22 mouse cellular contexts compared by ENCODE assay signal in the genomic region with DNA sequence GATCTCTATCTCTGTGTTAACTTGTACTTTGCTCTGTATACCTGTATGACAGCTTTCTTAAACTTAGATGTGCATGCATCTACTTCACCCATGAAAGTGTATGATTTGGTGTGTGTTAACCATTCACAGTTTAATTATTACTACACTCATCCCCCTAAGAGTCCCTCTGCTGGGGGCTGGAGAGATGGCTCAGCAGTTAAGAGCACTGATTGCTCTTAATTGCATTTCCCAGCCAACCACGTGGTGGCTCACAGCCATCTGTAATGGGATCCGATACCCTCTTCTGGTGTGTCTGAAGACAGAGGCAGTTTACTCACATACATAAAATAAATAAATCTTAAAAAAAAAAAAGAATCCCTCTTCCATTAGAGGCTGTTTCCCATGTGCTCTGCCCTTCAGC.
DNase-seq lines count a peak whose midpoint lies in the region; ATAC-seq and TF ChIP-seq lines count a peak whose summit lies in the region.
"Had no signal": no experiment of that assay in that cellular context is flagged by ENCODE, and none has a peak within 500 bp of the region (broad histone marks: within the 10 kb centered on the region; RNA-seq: fewer than 3 reads in every experiment).

No protein-coding gene starts in this region.

- WGBS in forebrain, embryonic 15.5 days, result 17% methylated on average over 2 of the region's 2 CpGs
- 77% methylated on average over 2 of the region's 2 CpGs for WGBS in forebrain, embryonic 10.5 days
- 26% methylated on average over 2 of the region's 2 CpGs for WGBS in kidney, postnatal 0 days
- 19% methylated on average over 2 of the region's 2 CpGs for WGBS in neural tube, embryonic 13.5 days

- no peaks in the 10 kb centered on the region for H3K27me3 ChIP-seq in forebrain, embryonic 15.5 days
- H3K27me3 ChIP-seq in forebrain, embryonic 10.5 days (ENCODE audit: poor library complexity, severe bottlenecking), result no peaks in the 10 kb centered on the region
- H3K27me3 ChIP-seq in kidney, postnatal 0 days (ENCODE audit: insufficient read depth, low read length), result no peaks in the 10 kb centered on the region
- H3K27me3 ChIP-seq in neural tube, embryonic 13.5 days, result no peaks in the 10 kb centered on the region
- H3K27me3 ChIP-seq: CH12.LX; hindbrain, embryonic 15.5 days; midbrain, embryonic 15.5 days had no signal

- H3K9me3 ChIP-seq in forebrain, embryonic 15.5 days, result no peaks in the 10 kb centered on the region
- H3K9me3 ChIP-seq in forebrain, embryonic 10.5 days, result no peaks in the 10 kb centered on the region
- no peaks in the 10 kb centered on the region for H3K9me3 ChIP-seq in kidney, postnatal 0 days (replicated peaks; ENCODE audit: low read length)
- H3K9me3 ChIP-seq in neural tube, embryonic 13.5 days, result no peaks in the 10 kb centered on the region
- H3K9me3 ChIP-seq: hindbrain, embryonic 15.5 days; midbrain, embryonic 15.5 days had no signal

- no peak for DNase-seq in forebrain, embryonic 10.5 days (ENCODE audit: extremely low spot score, low spot score)
- peak; percentile 12 for DNase-seq in kidney, postnatal 0 days (ENCODE audit: low spot score)
- no peak for DNase-seq in kidney, adult 9 months
- DNase-seq in neural tube, embryonic 10.5 days (ENCODE audit: extremely low spot score, low spot score), result no peak
- no peak for DNase-seq in left cerebral cortex, adult 11 months (ENCODE audit: low spot score)
- DNase-seq: adrenal gland, postnatal 36 days; cerebellum, adult 18-20 months; cerebellum, postnatal 25 days; embryo, embryonic 11 days; left cerebral cortex, postnatal 4 days; liver; lung, postnatal 10 days; right cerebral cortex, adult 18-20 months; thymus, adult 18-20 months; thymus, postnatal 4 days had no signal

- H3K4me1 ChIP-seq in forebrain, embryonic 15.5 days, result no peaks in the 10 kb centered on the region
- no peaks in the 10 kb centered on the region for H3K4me1 ChIP-seq in forebrain, embryonic 10.5 days
- no peaks in the 10 kb centered on the region for H3K4me1 ChIP-seq in kidney, postnatal 0 days (replicated peaks; ENCODE audit: insufficient read depth, low read length)
- H3K4me1 ChIP-seq in neural tube, embryonic 13.5 days (replicated peaks), result 0 out of 2 replicates have a peak, but pooled peaks cover 2% of the 10 kb centered on the region
- H3K4me1 ChIP-seq: midbrain, embryonic 15.5 days had no signal

- TF ChIP-seq CTCF in kidney, postnatal 0 days (IDR thresholded peaks at IDR 0.05; ENCODE audit: low read depth), result peak; percentile 46; the same call in 1 of the 2 replicates

- H3K9ac ChIP-seq in forebrain, embryonic 15.5 days (replicated peaks), result no peak overlapping the region
- no peak overlapping the region for H3K9ac ChIP-seq in kidney, postnatal 0 days (ENCODE audit: low read depth, low read length)
- no peak overlapping the region for H3K9ac ChIP-seq in neural tube, embryonic 13.5 days
- H3K9ac ChIP-seq: hindbrain, embryonic 15.5 days; midbrain, embryonic 15.5 days had no signal

- H3K27ac ChIP-seq in forebrain, embryonic 15.5 days (replicated peaks), result no peak overlapping the region
- H3K27ac ChIP-seq in forebrain, embryonic 10.5 days, result no peak overlapping the region
- H3K27ac ChIP-seq in kidney, postnatal 0 days, result no peak overlapping the region
- no peak overlapping the region for H3K27ac ChIP-seq in neural tube, embryonic 13.5 days (replicated peaks)
- H3K27ac ChIP-seq: hindbrain, embryonic 15.5 days; left cerebral cortex, adult 2 months; midbrain, embryonic 15.5 days had no signal

- H3K4me3 ChIP-seq in forebrain, embryonic 15.5 days, result no peak overlapping the region
- no peak overlapping the region for H3K4me3 ChIP-seq in forebrain, embryonic 10.5 days
- no peak overlapping the region for H3K4me3 ChIP-seq in kidney, postnatal 0 days (replicated peaks; ENCODE audit: low read depth, low read length)
- no peak overlapping the region for H3K4me3 ChIP-seq in neural tube, embryonic 13.5 days
- H3K4me3 ChIP-seq: hindbrain, embryonic 15.5 days; left cerebral cortex, adult 2 months; midbrain, embryonic 15.5 days had no signal

- H3K4me2 ChIP-seq in forebrain, embryonic 15.5 days (replicated peaks), result no peak overlapping the region
- H3K4me2 ChIP-seq in kidney, postnatal 0 days (ENCODE audit: low read length), result no peak overlapping the region
- H3K4me2 ChIP-seq in neural tube, embryonic 13.5 days, result no peak overlapping the region
- H3K4me2 ChIP-seq: hindbrain, embryonic 15.5 days; midbrain, embryonic 15.5 days had no signal

- ATAC-seq in forebrain, embryonic 15.5 days (replicated peaks), result peak; percentile 67
- ATAC-seq in kidney, postnatal 0 days (replicated peaks; ENCODE audit: low FRiP score, low read depth), result no peak
- peak; percentile 67; the same call in 1 of the 2 replicates for ATAC-seq in neural tube, embryonic 13.5 days (ENCODE audit: low read depth)
- ATAC-seq: intestine, embryonic 16.5 days; midbrain, embryonic 15.5 days had no signal

- peaks cover 5% of the 10 kb centered on the region; the same call in 1 of the 2 replicates for H3K36me3 ChIP-seq in forebrain, embryonic 15.5 days
- H3K36me3 ChIP-seq in forebrain, embryonic 10.5 days (replicated peaks), result peaks cover 50% of the 10 kb centered on the region
- peaks cover 30% of the 10 kb centered on the region; the same call in 1 of the 2 replicates for H3K36me3 ChIP-seq in kidney, postnatal 0 days (ENCODE audit: insufficient read depth, low read length)
- H3K36me3 ChIP-seq in neural tube, embryonic 13.5 days, result peaks cover 39% of the 10 kb centered on the region
- H3K36me3 ChIP-seq: midbrain, embryonic 15.5 days had no signal
